Mouse (Mus musculus): ENCODE results near the gene Ywhag. TPM values are rescaled to one million over a fixed set of nuclear protein-coding genes. Genes with fewer than 3 reads are reported as not detected.

The Ywhag gene
- polyA plus RNA-seq, 1 experiment from 2014 or later, result 60.9 TPM

GRCm38 (mm10) chr5:135950710-135951412 is 16.4 kb upstream of the Ywhag start:
- Histone ChIP-seq H3K36me3 (replicated peaks) (no peaks in the 10 kb centered on the region), H3K4me2 (peak overlapping the region; percentile 57), H3K9ac (peak overlapping the region; percentile 35), H3K27me3 (no peaks in the 10 kb centered on the region), H3K4me1 (replicated peaks) (peaks cover 19% of the 10 kb centered on the region), H3K27ac (replicated peaks) (peak overlapping the region; percentile 74), H3K9me3 (replicated peaks) (no peaks in the 10 kb centered on the region), H3K4me3 (replicated peaks) (no peak overlapping the region)
- 49% methylated on average over 11 of the region's 11 CpGs for WGBS (ENCODE audit: insufficient replicate concordance)
- ATAC-seq (ENCODE audit: insufficient read depth), result peak; percentile 81

GRCm38 (mm10) chr5:135946621-135947020 is 12.2 kb upstream of the Ywhag start:
- no peak for ATAC-seq (ENCODE audit: insufficient read depth)
- no peaks in the 10 kb centered on the region for H3K27me3 ChIP-seq
- no peak overlapping the region for H3K4me3 ChIP-seq (replicated peaks)
- no peak overlapping the region for H3K4me2 ChIP-seq
- no peak overlapping the region for H3K9ac ChIP-seq
- H3K27ac ChIP-seq (replicated peaks), result no peak overlapping the region
- H3K4me1 ChIP-seq (replicated peaks), result peaks cover 14% of the 10 kb centered on the region
- 61% methylated on average over 5 of the region's 5 CpGs for WGBS (ENCODE audit: insufficient replicate concordance)
- no peaks in the 10 kb centered on the region for H3K36me3 ChIP-seq (replicated peaks)
- H3K9me3 ChIP-seq (replicated peaks), result no peaks in the 10 kb centered on the region

DNA sequence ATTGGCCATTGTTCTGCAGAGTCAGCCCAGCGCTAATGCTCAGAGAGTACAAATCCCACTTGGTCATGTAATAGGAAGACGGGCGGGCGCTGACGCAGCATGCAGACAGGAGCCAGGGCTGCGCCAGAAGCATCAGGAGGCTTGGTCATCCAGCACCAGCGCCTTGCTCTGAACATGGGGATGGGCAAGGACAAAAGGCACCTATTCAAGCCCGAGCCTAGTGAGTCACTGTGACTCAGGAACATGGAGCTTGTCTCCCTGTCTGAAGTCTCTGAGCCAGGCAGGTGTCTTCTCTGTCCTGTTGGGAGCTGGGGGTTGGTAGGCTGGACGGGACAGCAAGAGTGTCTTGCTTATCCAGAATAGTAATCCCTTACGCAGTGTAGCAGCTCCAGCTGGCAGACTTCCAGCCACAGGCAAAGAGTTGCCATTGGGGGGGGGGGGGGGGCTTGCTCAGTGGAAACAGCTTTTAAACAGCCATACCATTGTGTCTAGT is 11.5 kb upstream of the Ywhag start:
- peaks cover 7% of the 10 kb centered on the region for H3K4me1 ChIP-seq (replicated peaks)
- no peak for ATAC-seq (ENCODE audit: insufficient read depth)
- no peaks in the 10 kb centered on the region for H3K9me3 ChIP-seq (replicated peaks)
- H3K9ac ChIP-seq, result no peak overlapping the region
- no peak overlapping the region for H3K4me2 ChIP-seq
- H3K27me3 ChIP-seq, result no peaks in the 10 kb centered on the region
- WGBS (ENCODE audit: insufficient replicate concordance), result 70% methylated on average over 10 of the region's 10 CpGs
- H3K4me3 ChIP-seq (replicated peaks), result no peak overlapping the region
- no peaks in the 10 kb centered on the region for H3K36me3 ChIP-seq (replicated peaks)
- H3K27ac ChIP-seq (replicated peaks), result no peak overlapping the region

DNA sequence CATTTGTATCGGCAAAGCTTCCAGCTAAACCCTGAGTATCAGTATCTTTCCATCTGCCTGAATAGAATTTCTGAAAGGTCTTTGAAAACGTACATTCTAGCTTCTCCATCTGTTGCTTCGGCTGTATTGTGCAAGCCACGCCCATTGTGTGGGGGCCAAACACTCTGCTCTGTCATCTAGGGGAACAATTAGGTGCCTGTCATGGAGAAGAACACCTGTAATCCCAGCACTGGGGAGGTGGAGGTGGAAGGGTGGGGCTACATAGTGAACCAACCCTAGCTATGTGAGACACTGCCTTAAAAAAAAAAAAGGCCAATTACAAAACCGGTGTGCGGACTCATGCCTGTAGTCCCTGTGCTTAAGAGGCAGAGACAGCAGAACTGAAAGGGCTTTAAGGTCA is 8.3 kb upstream of the Ywhag start:
- no peak overlapping the region for H3K4me2 ChIP-seq
- no peaks in the 10 kb centered on the region for H3K36me3 ChIP-seq (replicated peaks)
- H3K9ac ChIP-seq, result no peak overlapping the region
- no peak for ATAC-seq (ENCODE audit: insufficient read depth)
- H3K4me3 ChIP-seq (replicated peaks), result no peak overlapping the region
- 0 out of 2 replicates have a peak, but pooled peaks cover 4% of the 10 kb centered on the region for H3K4me1 ChIP-seq (replicated peaks)
- H3K27me3 ChIP-seq, result no peaks in the 10 kb centered on the region
- WGBS (ENCODE audit: insufficient replicate concordance), result 53% methylated on average over 6 of the region's 6 CpGs
- H3K9me3 ChIP-seq (replicated peaks), result no peaks in the 10 kb centered on the region
- H3K27ac ChIP-seq (replicated peaks), result no peak overlapping the region

DNA sequence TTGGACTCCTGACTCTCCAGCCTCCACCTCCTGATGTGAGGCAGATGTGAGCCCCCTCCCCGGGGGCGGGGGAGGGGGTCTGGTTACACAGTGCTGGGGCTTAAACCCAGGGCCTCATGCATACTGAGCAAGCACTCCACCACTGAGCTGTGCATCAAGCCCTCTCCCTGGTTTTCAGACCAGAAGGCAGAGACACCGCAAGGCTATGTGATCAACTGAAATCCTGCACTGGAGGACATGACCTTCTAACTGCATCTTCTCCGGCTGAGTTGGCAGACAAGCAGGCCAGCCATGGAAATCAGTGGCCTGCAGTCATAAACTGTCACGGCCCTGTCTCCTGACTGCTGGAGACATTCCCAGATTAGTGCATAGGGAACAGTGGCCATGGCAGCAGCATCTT is 6.2 kb upstream of the Ywhag start:
- Histone ChIP-seq H3K4me3 (replicated peaks) (no peak overlapping the region), H3K27ac (replicated peaks) (no peak overlapping the region), H3K9me3 (replicated peaks) (no peaks in the 10 kb centered on the region), H3K4me1 (replicated peaks) (peaks cover 7% of the 10 kb centered on the region; the same call in 1 of the 2 replicates), H3K27me3 (no peaks in the 10 kb centered on the region), H3K9ac (no peak overlapping the region), H3K36me3 (replicated peaks) (no peaks in the 10 kb centered on the region), H3K4me2 (no peak overlapping the region)
- peak; percentile 35 for ATAC-seq (ENCODE audit: insufficient read depth)
- WGBS (ENCODE audit: insufficient replicate concordance), result 56% methylated on average over 5 of the region's 5 CpGs

DNA sequence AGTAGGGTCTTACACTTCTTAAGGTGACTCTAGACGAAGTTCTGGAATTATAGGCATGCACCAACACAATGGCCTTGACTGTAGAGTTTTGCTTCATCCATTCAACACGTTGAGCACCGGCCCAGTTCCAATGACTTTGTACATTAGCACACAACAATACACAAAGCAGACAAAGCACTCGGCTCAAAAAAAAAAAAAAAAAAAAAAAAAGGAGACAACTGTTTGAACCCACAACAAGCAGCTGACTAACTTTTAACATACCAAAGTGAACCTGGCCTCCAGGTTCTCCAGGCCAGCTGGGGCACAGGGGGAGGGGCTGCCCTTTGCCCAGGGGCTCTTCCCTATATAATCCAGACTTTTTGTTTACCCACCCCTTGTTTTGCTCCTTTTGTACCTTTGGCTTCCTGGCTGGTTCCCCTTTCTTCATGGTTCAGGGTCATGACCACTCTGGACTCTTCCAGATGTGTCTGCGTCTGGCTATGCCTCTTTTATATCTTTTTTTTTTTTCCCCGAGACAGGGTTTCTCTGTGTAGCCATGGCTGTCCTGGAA is 1.3 kb upstream of the Ywhag start:
- peak overlapping the region; percentile 98 for H3K27ac ChIP-seq (replicated peaks)
- WGBS (ENCODE audit: insufficient replicate concordance), result 68% methylated on average over 6 of the region's 6 CpGs
- no peak for ATAC-seq (ENCODE audit: insufficient read depth)

GRCm38 (mm10) chr5:135935176-135935523 is 734 bp upstream of the Ywhag start:
- peak overlapping the region; percentile 97 for H3K4me3 ChIP-seq (replicated peaks)
- peak overlapping the region; percentile 98 for H3K27ac ChIP-seq (replicated peaks)
- H3K27me3 ChIP-seq, result no peaks in the 10 kb centered on the region
- H3K4me1 ChIP-seq (replicated peaks), result peaks cover 29% of the 10 kb centered on the region
- peaks cover 18% of the 10 kb centered on the region for H3K36me3 ChIP-seq (replicated peaks)
- peak; percentile 5 for ATAC-seq (ENCODE audit: insufficient read depth)
- H3K9ac ChIP-seq, result peak overlapping the region; percentile 87
- WGBS (ENCODE audit: insufficient replicate concordance), result 46% methylated on average over 7 of the region's 7 CpGs
- H3K4me2 ChIP-seq, result peak overlapping the region; percentile 90
- no peaks in the 10 kb centered on the region for H3K9me3 ChIP-seq (replicated peaks)

More for the DNA sequence above, 1.3 kb upstream of the Ywhag start:
- peak overlapping the region; percentile 97; the same call in 1 of the 2 replicates for H3K4me3 ChIP-seq (replicated peaks)
- H3K27me3 ChIP-seq, result no peaks in the 10 kb centered on the region
- no peaks in the 10 kb centered on the region for H3K9me3 ChIP-seq (replicated peaks)
- H3K9ac ChIP-seq, result no peak overlapping the region
- H3K36me3 ChIP-seq (replicated peaks), result peaks cover 12% of the 10 kb centered on the region
- peaks cover 32% of the 10 kb centered on the region for H3K4me1 ChIP-seq (replicated peaks)
- H3K4me2 ChIP-seq, result peak overlapping the region; percentile 90

- peak overlapping the region; percentile 97 for H3K4me3 ChIP-seq (replicated peaks)
- peak overlapping the region; percentile 87 for H3K9ac ChIP-seq
- no peaks in the 10 kb centered on the region for H3K27me3 ChIP-seq
- no peaks in the 10 kb centered on the region for H3K9me3 ChIP-seq (replicated peaks)
- peak; percentile 70 for ATAC-seq (ENCODE audit: insufficient read depth)
- H3K36me3 ChIP-seq (replicated peaks), result peaks cover 30% of the 10 kb centered on the region
- WGBS (ENCODE audit: insufficient replicate concordance), result 1% methylated on average over 34 of the region's 35 CpGs
- H3K4me2 ChIP-seq, result peak overlapping the region; percentile 90
- peak overlapping the region; percentile 98 for H3K27ac ChIP-seq (replicated peaks)
- peaks cover 36% of the 10 kb centered on the region for H3K4me1 ChIP-seq (replicated peaks)
Measured at GRCm38 (mm10) chr5:135933900-135934441, 445 bp downstream of the Ywhag start.

- Histone ChIP-seq H3K9ac (peak overlapping the region; percentile 87), H3K36me3 (replicated peaks) (peaks cover 34% of the 10 kb centered on the region), H3K4me3 (replicated peaks) (peak overlapping the region; percentile 97), H3K9me3 (replicated peaks) (no peaks in the 10 kb centered on the region), H3K4me2 (peak overlapping the region; percentile 90), H3K27ac (replicated peaks) (peak overlapping the region; percentile 98), H3K27me3 (no peaks in the 10 kb centered on the region), H3K4me1 (replicated peaks) (peaks cover 36% of the 10 kb centered on the region)
- WGBS (ENCODE audit: insufficient replicate concordance), result 9% methylated on average over 12 of the region's 12 CpGs
- no peak for ATAC-seq (ENCODE audit: insufficient read depth)
Measured at GRCm38 (mm10) chr5:135933222-135933899, 1.1 kb downstream of the Ywhag start.

DNA sequence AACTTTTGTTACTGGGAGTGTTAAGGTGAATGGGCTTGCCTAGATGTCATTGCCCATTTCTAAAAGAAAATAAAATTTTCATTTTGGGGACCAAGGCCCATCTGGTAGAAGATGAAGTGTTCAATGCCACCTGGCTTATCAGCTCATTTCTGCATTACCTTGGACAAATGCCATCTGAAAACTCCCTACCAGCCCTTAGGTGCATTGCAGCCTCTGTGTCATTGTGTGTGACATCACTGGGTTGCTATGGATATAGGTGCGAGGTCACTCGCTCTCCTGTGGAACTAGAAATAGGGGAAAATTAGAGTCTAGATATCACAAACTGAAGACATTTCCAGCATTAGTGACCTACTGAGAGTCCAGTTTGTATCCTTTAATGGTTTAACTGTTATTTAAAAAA is 2.1 kb downstream of the Ywhag start:
- H3K4me1 ChIP-seq (replicated peaks), result peaks cover 38% of the 10 kb centered on the region
- H3K36me3 ChIP-seq (replicated peaks), result peaks cover 44% of the 10 kb centered on the region
- no peak for ATAC-seq (ENCODE audit: insufficient read depth)
- H3K9ac ChIP-seq, result no peak overlapping the region
- no peaks in the 10 kb centered on the region for H3K9me3 ChIP-seq (replicated peaks)
- H3K27ac ChIP-seq (replicated peaks), result no peak overlapping the region
- no peaks in the 10 kb centered on the region for H3K27me3 ChIP-seq
- no peak overlapping the region for H3K4me3 ChIP-seq (replicated peaks)
- H3K4me2 ChIP-seq, result peak overlapping the region; percentile 13; the same call in 1 of the 2 replicates
- 75% methylated on average over 2 of the region's 2 CpGs for WGBS (ENCODE audit: insufficient replicate concordance)

GRCm38 (mm10) chr5:135931526-135931925 is 2.9 kb downstream of the Ywhag start:
- no peaks in the 10 kb centered on the region for H3K9me3 ChIP-seq (replicated peaks)
- peaks cover 53% of the 10 kb centered on the region for H3K36me3 ChIP-seq (replicated peaks)
- no peak overlapping the region for H3K4me2 ChIP-seq
- H3K9ac ChIP-seq, result no peak overlapping the region
- WGBS (ENCODE audit: insufficient replicate concordance), result 81% methylated on average over 9 of the region's 9 CpGs
- H3K27ac ChIP-seq (replicated peaks), result no peak overlapping the region
- no peak overlapping the region for H3K4me3 ChIP-seq (replicated peaks)
- no peaks in the 10 kb centered on the region for H3K27me3 ChIP-seq
- no peak for ATAC-seq (ENCODE audit: insufficient read depth)
- H3K4me1 ChIP-seq (replicated peaks), result peaks cover 42% of the 10 kb centered on the region

Data from liver, embryonic 15.5 days (tissue).